Mouse (Mus musculus) liver, adult 10 weeks (tissue): Measurements from ENCODE around the gene Iglon5. TPM values are rescaled to one million over a fixed set of nuclear protein-coding genes. Genes with fewer than 3 reads are reported as not detected.

ENCODE experiments used
- polyA plus RNA-seq: library from polyadenylated mRNA; stranded (reverse); fragments of 350-450 nt; fragmentation: Illumina TruSeq; extraction: RNeasy Lipid Tissue Mini Kit (QIAGEN cat#74804); gene quantifications from one replicate; pipeline ENCODE4 v1.2.3, GENCODE M21; 2014; ENCODE audit warnings: low read depth, low replicate concordance

Gene Iglon5
- not detected for polyA plus RNA-seq

GRCm38 (mm10) chr7:43489631-43490125 is at the start of gene Iglon5:
Gene Iglon5 (minus strand): TSS chr7:43490075.

GRCm38 (mm10) chr7:43462851-43463250 is 27.0 kb downstream of the Iglon5 start, which contains the start of gene Vsig10l:
Gene Vsig10l (plus strand): TSS chr7:43463151.

GRCm38 (mm10) chr7:43443917-43444293 is 46.0 kb downstream of the Iglon5 start, which contains the start of the genes Etfb and Gm45233:
Gene Etfb (plus strand): TSS chr7:43444083.
Gene Gm45233 (plus strand): TSS chr7:43444128.

GRCm38 (mm10) chr7:43440482-43440881 is 49.4 kb downstream of the Iglon5 start, which contains the start of gene Cldnd2:
Gene Cldnd2 (plus strand): TSS chr7:43440782.

GRCm38 (mm10) chr7:43436341-43437255 is 53.3 kb downstream of the Iglon5 start, which contains the start of gene Nkg7:
Gene Nkg7 (plus strand): TSS chr7:43437073.

GRCm38 (mm10) chr7:43427406-43427805 is 62.5 kb downstream of the Iglon5 start, which contains the start of gene Lim2:
Gene Lim2 (plus strand): TSS chr7:43427670.

Other genes starting within 250 kb of the Iglon5 start
- 21.3 TPM for gene Zfp715, start 176.8 kb downstream of the Iglon5 start, polyA plus RNA-seq
- not detected for gene Siglecf, start 138.7 kb downstream of the Iglon5 start, polyA plus RNA-seq
- not detected for gene Siglecg, start 81.9 kb downstream of the Iglon5 start, polyA plus RNA-seq
- not detected for gene Lim2, start 62.4 kb downstream of the Iglon5 start, polyA plus RNA-seq
- gene Nkg7, start 53.0 kb downstream of the Iglon5 start, polyA plus RNA-seq, result not detected
- not detected for gene Cldnd2, start 49.3 kb downstream of the Iglon5 start, polyA plus RNA-seq
- 62.5 TPM for gene Etfb, start 46.0 kb downstream of the Iglon5 start, polyA plus RNA-seq
- gene Gm45233, start 45.9 kb downstream of the Iglon5 start, polyA plus RNA-seq, result not detected
- 0.32 TPM for gene Vsig10l, start 26.9 kb downstream of the Iglon5 start, polyA plus RNA-seq
- not detected for gene 4931406B18Rik, start 15.9 kb upstream of the Iglon5 start, polyA plus RNA-seq
- gene Cd33, start 54.4 kb upstream of the Iglon5 start, polyA plus RNA-seq, result 1.1 TPM
- 0.66 TPM for gene Zfp658, start 72.2 kb upstream of the Iglon5 start, polyA plus RNA-seq
- gene Zfp719, start 89.5 kb upstream of the Iglon5 start, polyA plus RNA-seq, result 4.6 TPM
- not detected for gene Zfp819, start 117.1 kb upstream of the Iglon5 start, polyA plus RNA-seq
- not detected for gene Ceacam18, start 144.6 kb upstream of the Iglon5 start, polyA plus RNA-seq
- gene Siglece, start 170.1 kb upstream of the Iglon5 start, polyA plus RNA-seq, result 1.3 TPM
- 1.0 TPM for gene Ctu1, start 181.9 kb upstream of the Iglon5 start, polyA plus RNA-seq
- gene Klk14, start 200.3 kb upstream of the Iglon5 start, polyA plus RNA-seq, result not detected
- not detected for gene Klk13, start 222.5 kb upstream of the Iglon5 start, polyA plus RNA-seq